Comparison of ENCODE assay signal across 7 mouse cellular contexts in genomic region chr2:163697764-163698480, GRCm38 (mm10). TPM values are rescaled to one million over a fixed set of nuclear protein-coding genes. Genes with fewer than 3 reads are reported as not detected.
DNase-seq lines count a peak whose midpoint lies in the region; ATAC-seq and TF ChIP-seq lines count a peak whose summit lies in the region.

No protein-coding gene starts in this region.

- no peak overlapping the region for H3K9ac ChIP-seq in liver, postnatal 0 days (replicated peaks)

- H3K4me1 ChIP-seq in liver, postnatal 0 days (ENCODE audit: insufficient read depth) = peaks cover 51% of the 10 kb centered on the region

- peak overlapping the region; percentile 75 for H3K27ac ChIP-seq in liver, postnatal 0 days (ENCODE audit: low read depth)

- H3K4me3 ChIP-seq in liver, postnatal 0 days (ENCODE audit: low read depth, low read length) = no peak overlapping the region

- TF ChIP-seq EP300 in liver, postnatal 0 days (IDR thresholded peaks at IDR 0.05; ENCODE audit: low read depth) = no peak

- peak; percentile 54 to 69 for ATAC-seq in hematopoietic stem cell, adult 5-6 weeks (replicated peaks in 1 of 2; ENCODE audit: insufficient read depth in 1 of 2, low FRiP score in 2 of 2, low TSS enrichment in 1 of 2, low read depth in 1 of 2, poor library complexity in 2 of 2, severe bottlenecking in 2 of 2)
- ATAC-seq in liver, postnatal 0 days = peak; percentile 39; the same call in 1 of the 2 replicates

- no peak for TF ChIP-seq CTCF in liver, postnatal 0 days (IDR thresholded peaks at IDR 0.05; ENCODE audit: low read depth)

- no peaks in the 10 kb centered on the region for H3K27me3 ChIP-seq in liver, postnatal 0 days (ENCODE audit: insufficient read depth, low read length)

- H3K9me3 ChIP-seq in liver, postnatal 0 days (ENCODE audit: low read length) = no peaks in the 10 kb centered on the region

- 0 out of 2 replicates have a peak overlapping the region, but pooled peaks have one; percentile 5 for H3K4me2 ChIP-seq in liver, postnatal 0 days (ENCODE audit: low read depth, low read length)

- DNase-seq in 416B (ENCODE audit: low read depth) = peak; percentile 35
- peak; percentile 43 for DNase-seq in adipocyte (ENCODE audit: low spot score)
- DNase-seq in liver, postnatal 0 days = no peak
- peak; percentile 26 for DNase-seq in yolk sac, embryonic 10.5 days (ENCODE audit: low spot score)
- DNase-seq in urinary bladder, postnatal 14 days (ENCODE audit: low spot score) = no peak
- no peak for DNase-seq in right cerebral cortex, postnatal 25 days

- 25% methylated on average over 15 of the region's 16 CpGs for WGBS in liver, postnatal 0 days (ENCODE audit: insufficient replicate concordance)

- no peaks in the 10 kb centered on the region for H3K36me3 ChIP-seq in liver, postnatal 0 days (replicated peaks; ENCODE audit: insufficient read depth, low read length)

RNA-seq across cellular contexts. Expression of gene Pkig, which starts 39.7 kb away (rescaled TPM):
- total RNA-seq in hematopoietic stem cell, adult 5-6 weeks (2017) = 30.6 and 32.9 TPM in 2 replicates
- 84.9 and 85.0 TPM in 2 replicates for polyA plus RNA-seq in liver, postnatal 0 days (2015; fragmentation: Nextera tagmentation; extraction: Ambion mirVana)

RNA-seq across cellular contexts. Expression of gene Ada, which starts 52.1 kb away (rescaled TPM):
- total RNA-seq in hematopoietic stem cell, adult 5-6 weeks (2017) = 28.3 and 33.0 TPM in 2 replicates
- polyA plus RNA-seq in liver, postnatal 0 days (2015; fragmentation: Nextera tagmentation; extraction: Ambion mirVana) = 2.7 TPM in 2 replicates

RNA-seq across cellular contexts. Expression of gene Serinc3, which starts 53.0 kb away (rescaled TPM):
- 779 and 830 TPM in 2 replicates for total RNA-seq in hematopoietic stem cell, adult 5-6 weeks (2017)
- 79.9 and 92.7 TPM in 2 replicates for polyA plus RNA-seq in liver, postnatal 0 days (2015; fragmentation: Nextera tagmentation; extraction: Ambion mirVana)

Comparison
In these comparisons a context has a peak if more than half of its experiments do, and no peak if none do; other contexts are left out.
1. DNase-seq: peak in 416B (single experiment), adipocyte (single experiment) and yolk sac, embryonic 10.5 days (single experiment); none in liver, postnatal 0 days (single experiment), urinary bladder, postnatal 14 days (single experiment) and right cerebral cortex, postnatal 25 days (single experiment).